Mouse (Mus musculus) hematopoietic stem cell, adult 5-6 weeks (primary cell): ENCODE data around the gene Trim54. TPM values are rescaled to one million over a fixed set of nuclear protein-coding genes. Genes with fewer than 3 reads are reported as not detected.
A peak's percentile ranks its signal among the peaks of the same experiment; 100 is the strongest.

Experiments
- ATAC-seq, 2 experiments: fragments of 125-278 bp in 1 of 2; replicated peaks in 1 of 2; 2 replicates each; pipeline ENCODE4 v1.8.0; 2016 to 2017; ENCODE audit warnings: inconsistent platforms in 2 of 2, mild to moderate bottlenecking in 2 of 2, moderate number of reproducible peaks in 2 of 2, low read depth in 1 of 2, moderate TSS enrichment in 1 of 2; ENCODE audit not compliant: low FRiP score in 2 of 2, poor library complexity in 2 of 2, severe bottlenecking in 2 of 2, insufficient read depth in 1 of 2, low TSS enrichment in 1 of 2
- total RNA-seq: library from RNA; stranded (forward); fragments of 172-1452, 232-1000 nt; gene quantifications from 2 replicates; pipeline ENCODE4 v1.2.3, GENCODE M21; 2017

The Trim54 gene
- total RNA-seq, 1 experiment from 2014 or later, result not detected

- ATAC-seq, result peak; percentile 89 to 95
Measured at GRCm38 (mm10) chr5:31154152-31154553, 37.6 kb downstream of the Trim54 start, which contains the start of gene Mpv17. Gene Mpv17 (minus strand): TSS chr5:31154251.

- no peak for ATAC-seq
Measured at GRCm38 (mm10) chr5:31162462-31162861, 46.0 kb downstream of the Trim54 start.

DNA sequence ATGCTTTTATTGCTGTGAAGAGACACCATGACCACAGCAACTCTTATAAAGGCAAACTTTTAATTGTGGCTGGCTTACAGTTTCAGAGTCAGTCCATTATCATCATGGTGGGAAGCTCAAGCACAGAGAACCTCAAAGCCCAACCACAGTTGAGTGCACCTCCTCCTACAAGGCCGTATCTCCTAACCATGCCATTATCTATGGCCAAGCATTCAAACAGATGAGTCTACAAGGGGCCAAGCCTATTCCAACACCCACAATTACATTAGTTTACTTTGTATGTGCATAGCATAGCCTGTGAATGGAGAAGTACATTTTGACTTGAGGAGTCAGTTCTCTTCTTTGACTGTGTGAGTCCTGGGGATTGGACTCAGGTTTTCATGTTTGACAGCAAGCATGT is 48.4 kb downstream of the Trim54 start:
- no peak for ATAC-seq

DNA sequence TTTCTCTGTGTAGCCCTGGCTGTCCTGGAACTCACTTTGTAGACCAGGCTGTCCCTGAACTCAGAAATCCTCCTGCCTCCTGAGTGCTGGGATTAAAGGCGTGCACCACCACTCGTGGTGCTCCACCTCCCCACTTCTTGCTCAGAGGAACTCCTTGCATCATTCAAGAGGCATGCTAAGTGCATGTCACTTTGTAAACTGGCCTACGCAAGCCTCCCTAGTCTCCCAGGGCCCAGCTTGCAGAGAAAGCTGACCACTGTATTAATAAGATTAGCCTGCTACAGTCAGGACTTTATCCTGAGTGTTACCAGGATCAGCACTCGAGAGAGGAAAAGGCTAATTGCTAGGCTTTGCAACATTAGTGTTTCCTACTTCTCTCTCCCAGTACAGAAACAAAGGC is 52.1 kb downstream of the Trim54 start:
- no peak for ATAC-seq

DNA sequence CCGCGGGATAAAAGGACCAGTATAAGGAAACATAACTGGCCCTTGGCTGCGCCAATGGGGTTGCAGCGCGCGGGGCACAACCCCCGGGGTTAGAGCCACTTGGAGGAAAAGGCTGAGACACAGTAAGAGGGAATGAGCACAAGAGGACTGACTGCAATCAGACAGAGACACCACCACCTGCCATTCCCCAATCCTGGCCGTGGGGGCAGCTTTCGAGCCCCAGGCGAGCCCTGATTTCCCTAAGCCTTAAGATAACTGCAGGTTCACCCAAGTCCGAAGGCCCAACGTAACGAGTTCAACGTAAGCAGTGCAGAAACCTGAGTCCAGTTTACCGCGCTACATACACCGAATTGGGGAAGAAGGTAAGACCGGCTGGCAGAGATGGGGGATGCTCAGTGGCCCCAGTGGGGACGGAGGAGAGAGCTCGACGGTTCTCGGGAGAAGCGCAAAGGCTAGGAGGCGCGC is 62.8 kb downstream of the Trim54 start:
- peak; percentile 12 to 59 for ATAC-seq

DNA sequence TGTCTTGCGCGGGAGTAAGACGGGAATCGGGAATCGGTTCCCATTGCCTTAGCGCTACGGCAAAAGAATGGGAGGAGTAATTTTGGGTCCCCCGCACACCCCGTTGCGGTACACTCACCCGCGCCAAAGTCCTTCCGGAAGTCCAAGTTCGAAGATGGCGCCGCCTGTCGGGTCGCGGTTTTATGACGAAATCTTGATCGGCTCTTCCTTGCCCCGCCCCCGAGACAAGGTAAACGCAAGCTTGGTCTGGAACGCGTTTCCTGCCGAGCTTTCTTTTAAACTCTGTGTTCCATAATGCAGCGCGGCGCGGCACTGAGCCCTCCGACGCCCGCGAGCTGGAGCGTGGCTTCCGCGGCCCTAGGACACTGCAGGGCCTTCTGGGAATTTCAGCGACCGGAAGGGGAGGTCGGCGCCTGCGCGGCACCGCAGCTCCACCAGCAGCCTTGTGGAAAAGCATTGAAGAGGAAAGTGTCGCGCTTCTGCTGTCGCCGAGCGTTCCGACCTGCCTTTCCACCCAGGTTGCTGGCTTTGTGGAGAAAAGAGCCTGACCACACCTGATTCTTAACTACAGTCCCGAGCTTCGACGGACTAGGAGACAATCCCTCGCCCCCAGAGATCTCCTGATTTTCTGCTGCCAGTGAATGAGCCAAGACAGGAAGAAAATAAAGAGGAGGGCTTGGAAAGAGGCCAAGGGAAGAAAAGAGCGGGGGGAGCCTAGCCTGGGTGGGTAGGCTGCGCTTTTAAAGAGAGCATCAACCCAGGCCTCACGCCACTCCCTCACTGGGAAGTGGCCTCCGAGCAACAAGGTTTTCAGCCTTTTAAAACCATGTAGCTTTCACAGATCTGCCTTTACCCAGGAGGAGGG is 63.5 kb downstream of the Trim54 start, which contains the start of the genes Gm29609 and Gtf3c2:
Gene Gm29609 (minus strand): TSS at position 146 of the 865 bp plus-strand sequence.
Gene Gtf3c2 (minus strand): TSS at position 379 of the 865 bp plus-strand sequence.
- peak; percentile 88 to 89 for ATAC-seq

DNA sequence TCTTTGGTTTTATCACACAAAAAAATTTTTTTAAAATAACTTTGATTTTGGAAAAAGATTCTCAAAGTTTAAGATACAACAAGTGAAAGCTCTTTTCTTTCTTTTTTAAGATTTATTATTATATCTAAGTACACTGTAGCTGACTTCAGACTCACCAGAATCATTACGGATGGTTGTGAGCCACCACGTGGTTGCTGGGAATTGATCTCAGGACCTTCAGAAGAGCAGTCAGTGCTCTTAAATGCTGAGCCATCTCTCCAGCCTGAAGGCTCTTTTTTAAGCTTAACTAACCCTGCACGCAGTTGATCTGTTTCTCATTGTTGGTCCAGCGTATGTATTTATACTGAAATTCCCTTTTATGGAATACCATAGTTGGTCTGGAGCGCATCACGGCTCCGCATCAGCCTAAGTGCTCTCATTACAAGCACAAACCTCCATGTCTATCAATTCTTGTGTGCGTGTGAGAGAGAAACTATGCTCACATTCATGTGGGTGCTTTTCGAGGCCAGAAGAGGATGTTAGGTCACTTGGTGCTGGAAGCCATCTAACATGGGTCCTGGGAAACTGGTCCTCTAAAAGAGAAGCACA is 64.8 kb downstream of the Trim54 start:
- no peak for ATAC-seq

DNA sequence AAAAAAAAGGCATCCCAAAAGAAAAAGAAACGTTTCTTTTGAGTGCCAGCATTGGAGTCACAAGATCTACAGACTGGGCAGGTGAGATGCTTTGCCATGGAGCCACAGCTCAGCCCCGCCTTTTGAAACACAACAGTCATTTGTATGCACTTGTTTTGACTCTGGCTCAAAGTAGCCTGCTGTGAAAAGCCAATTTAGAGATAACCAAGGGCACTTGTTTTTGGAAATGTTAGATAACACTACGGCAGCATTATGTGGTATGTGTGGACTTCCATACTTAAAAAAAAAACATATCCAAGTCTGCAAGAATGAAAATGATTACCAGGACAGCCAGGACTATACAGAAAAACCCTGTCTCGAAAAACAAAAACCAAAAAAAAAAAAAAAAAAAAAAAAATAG is 67.2 kb downstream of the Trim54 start:
- no peak for ATAC-seq

Other genes starting within 250 kb of the Trim54 start
- 12.0 and 17.8 TPM in 2 replicates for gene Tmem214, start 248.7 kb upstream of the Trim54 start, total RNA-seq
- 19.3 and 25.6 TPM in 2 replicates for gene Agbl5, start 228.0 kb upstream of the Trim54 start, total RNA-seq
- gene Ost4, start 208.9 kb upstream of the Trim54 start, total RNA-seq, result 190 and 197 TPM in 2 replicates
- 31.9 and 48.9 TPM in 2 replicates for gene Emilin1, start 203.3 kb upstream of the Trim54 start, total RNA-seq
- 69.2 and 71.8 TPM in 2 replicates for gene Khk, start 195.3 kb upstream of the Trim54 start, total RNA-seq
- not detected in 2 replicates for gene Cgref1, start 171.1 kb upstream of the Trim54 start, total RNA-seq
- gene Preb, start 156.4 kb upstream of the Trim54 start, total RNA-seq, result 56.5 and 72.3 TPM in 2 replicates
- not detected in 2 replicates for gene Tcf23, start 148.1 kb upstream of the Trim54 start, total RNA-seq
- gene Atraid, start 68.4 kb upstream of the Trim54 start, total RNA-seq, result 69.1 and 74.0 TPM in 2 replicates
- 5.1 and 6.7 TPM in 2 replicates for gene Slc5a6, start 67.8 kb upstream of the Trim54 start, total RNA-seq
- gene Cad, start 61.9 kb upstream of the Trim54 start, total RNA-seq, result 22.2 and 33.5 TPM in 2 replicates
- gene Dnajc5g, start 10.4 kb upstream of the Trim54 start, total RNA-seq, result not detected in 2 replicates
- gene Slc30a3, start 8.5 kb upstream of the Trim54 start, total RNA-seq, result not detected in 2 replicates
- gene Ucn, start 22.1 kb downstream of the Trim54 start, total RNA-seq, result not detected in 2 replicates
- 32.1 and 51.0 TPM in 2 replicates for gene Mpv17, start 37.5 kb downstream of the Trim54 start, total RNA-seq
- gene Gm29609, start 63.2 kb downstream of the Trim54 start, total RNA-seq, result 1.2 TPM in 1 of 2 replicates, not detected in the other
- 64.3 and 83.3 TPM in 2 replicates for gene Gtf3c2, start 63.4 kb downstream of the Trim54 start, total RNA-seq
- gene Snx17, start 76.5 kb downstream of the Trim54 start, total RNA-seq, result 33.8 and 37.6 TPM in 2 replicates
- 11.4 and 16.0 TPM in 2 replicates for gene Eif2b4, start 76.7 kb downstream of the Trim54 start, total RNA-seq
- gene Zfp513, start 85.6 kb downstream of the Trim54 start, total RNA-seq, result 5.8 and 11.3 TPM in 2 replicates
- 130 and 218 TPM in 2 replicates for gene Ppm1g, start 104.0 kb downstream of the Trim54 start, total RNA-seq
- gene Nrbp1, start 124.2 kb downstream of the Trim54 start, total RNA-seq, result 112 and 130 TPM in 2 replicates
- not detected in 2 replicates for gene Gm9970, start 124.5 kb downstream of the Trim54 start, total RNA-seq
- 2.3 and 8.4 TPM in 2 replicates for gene Krtcap3, start 135.0 kb downstream of the Trim54 start, total RNA-seq
- gene Ift172, start 174.4 kb downstream of the Trim54 start, total RNA-seq, result 27.6 and 67.0 TPM in 2 replicates
- gene Fndc4, start 179.4 kb downstream of the Trim54 start, total RNA-seq, result 1.6 and 2.6 TPM in 2 replicates
- 0.65 TPM in 1 of 2 replicates, not detected in the other for gene Gckr, start 180.7 kb downstream of the Trim54 start, total RNA-seq